Mouse (Mus musculus): ENCODE measurements around the gene Pard3b. TPM values are rescaled to one million over a fixed set of nuclear protein-coding genes. Genes with fewer than 3 reads are reported as not detected.

Pard3b gene
- polyA plus RNA-seq, 1 experiment = 0.42 TPM

- Histone ChIP-seq H3K4me1 (ENCODE audit: control insufficient read depth, insufficient read depth, low read length) (no peaks in the 10 kb centered on the region), H3K27ac (ENCODE audit: insufficient read depth, low read length) (no peak overlapping the region), H3K4me3 (ENCODE audit: low read depth, low read length) (no peak overlapping the region), H3K9me3 (replicated peaks; ENCODE audit: control insufficient read depth, insufficient read depth, low read length, poor library complexity, severe bottlenecking) (no peaks in the 10 kb centered on the region), H3K9ac (ENCODE audit: low read depth, poor library complexity, severe bottlenecking) (no peak overlapping the region), H3K36me3 (ENCODE audit: control insufficient read depth, insufficient read depth, low read length, poor library complexity, severe bottlenecking) (no peaks in the 10 kb centered on the region), H3K27me3 (ENCODE audit: control insufficient read depth, insufficient read depth, low read length, poor library complexity, severe bottlenecking) (no peaks in the 10 kb centered on the region)
- no peak for TF ChIP-seq POLR2A (IDR thresholded peaks at IDR 0.05; ENCODE audit: insufficient read depth, low read length)
- no peak for TF ChIP-seq EP300 (IDR thresholded peaks at IDR 0.05; ENCODE audit: insufficient read depth, low read depth, low read length)
- no peak for TF ChIP-seq CTCF (IDR thresholded peaks at IDR 0.05; ENCODE audit: low read depth, low read length)
Observed at GRCm38 (mm10) chr1:61685221-61685814, 46.7 kb downstream of the Pard3b start.

DNA sequence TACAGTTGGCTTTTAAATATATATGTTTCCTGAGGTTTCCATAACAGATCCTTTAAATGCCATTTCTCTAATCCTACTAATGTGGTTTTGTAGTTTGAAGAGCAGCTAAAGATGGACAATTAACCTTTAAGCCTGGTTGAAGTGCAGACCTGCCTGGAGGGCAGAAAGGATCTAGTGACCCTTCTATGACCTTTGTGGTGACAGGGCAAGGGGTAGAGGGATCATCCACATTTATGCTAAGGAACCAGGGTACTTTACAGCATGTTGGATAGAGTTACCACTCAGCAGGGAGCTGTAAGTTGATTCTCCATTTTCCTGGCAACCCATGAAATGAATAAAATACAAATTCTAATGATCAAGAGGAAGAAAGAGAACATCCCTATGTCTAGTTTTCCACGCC is 47.3 kb downstream of the Pard3b start:
- TF ChIP-seq POLR2A (IDR thresholded peaks at IDR 0.05; ENCODE audit: insufficient read depth, low read length) (no peak), EP300 (IDR thresholded peaks at IDR 0.05; ENCODE audit: insufficient read depth, low read depth, low read length) (no peak)
- Histone ChIP-seq H3K27ac (ENCODE audit: insufficient read depth, low read length) (no peak overlapping the region), H3K4me1 (ENCODE audit: control insufficient read depth, insufficient read depth, low read length) (no peaks in the 10 kb centered on the region), H3K27me3 (ENCODE audit: control insufficient read depth, insufficient read depth, low read length, poor library complexity, severe bottlenecking) (no peaks in the 10 kb centered on the region), H3K9me3 (replicated peaks; ENCODE audit: control insufficient read depth, insufficient read depth, low read length, poor library complexity, severe bottlenecking) (no peaks in the 10 kb centered on the region), H3K36me3 (ENCODE audit: control insufficient read depth, insufficient read depth, low read length, poor library complexity, severe bottlenecking) (no peaks in the 10 kb centered on the region), H3K4me3 (ENCODE audit: low read depth, low read length) (no peak overlapping the region), H3K9ac (ENCODE audit: low read depth, poor library complexity, severe bottlenecking) (no peak overlapping the region)

DNA sequence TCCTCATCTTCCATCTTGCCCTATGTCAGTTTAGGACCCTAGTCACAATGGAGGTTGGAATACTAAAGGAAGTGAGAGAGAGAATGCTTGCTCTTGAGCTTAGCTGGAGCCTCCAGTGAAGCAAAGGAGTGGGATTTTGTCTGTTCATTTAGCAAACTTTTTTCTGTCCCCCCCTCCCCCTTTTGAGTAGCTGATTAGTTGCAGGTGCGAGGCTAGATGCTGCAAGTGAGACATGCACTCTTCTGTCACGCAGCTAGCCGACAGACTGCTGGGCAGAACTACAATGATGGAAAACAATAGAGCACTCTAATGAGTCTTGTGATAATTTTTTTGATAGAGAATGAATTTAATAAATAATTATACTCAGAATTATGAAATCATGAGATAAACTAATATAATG is 49.7 kb downstream of the Pard3b start:
- Histone ChIP-seq H3K4me3 (ENCODE audit: low read depth, low read length) (no peak overlapping the region), H3K4me1 (ENCODE audit: control insufficient read depth, insufficient read depth, low read length) (no peaks in the 10 kb centered on the region), H3K27ac (ENCODE audit: insufficient read depth, low read length) (no peak overlapping the region), H3K9me3 (replicated peaks; ENCODE audit: control insufficient read depth, insufficient read depth, low read length, poor library complexity, severe bottlenecking) (no peaks in the 10 kb centered on the region), H3K36me3 (ENCODE audit: control insufficient read depth, insufficient read depth, low read length, poor library complexity, severe bottlenecking) (no peaks in the 10 kb centered on the region), H3K27me3 (ENCODE audit: control insufficient read depth, insufficient read depth, low read length, poor library complexity, severe bottlenecking) (no peaks in the 10 kb centered on the region), H3K9ac (ENCODE audit: low read depth, poor library complexity, severe bottlenecking) (no peak overlapping the region)
- no peak for TF ChIP-seq POLR2A (IDR thresholded peaks at IDR 0.05; ENCODE audit: insufficient read depth, low read length)
- TF ChIP-seq CTCF (IDR thresholded peaks at IDR 0.05; ENCODE audit: low read depth, low read length) = no peak
- no peak for TF ChIP-seq EP300 (IDR thresholded peaks at IDR 0.05; ENCODE audit: insufficient read depth, low read depth, low read length)

DNA sequence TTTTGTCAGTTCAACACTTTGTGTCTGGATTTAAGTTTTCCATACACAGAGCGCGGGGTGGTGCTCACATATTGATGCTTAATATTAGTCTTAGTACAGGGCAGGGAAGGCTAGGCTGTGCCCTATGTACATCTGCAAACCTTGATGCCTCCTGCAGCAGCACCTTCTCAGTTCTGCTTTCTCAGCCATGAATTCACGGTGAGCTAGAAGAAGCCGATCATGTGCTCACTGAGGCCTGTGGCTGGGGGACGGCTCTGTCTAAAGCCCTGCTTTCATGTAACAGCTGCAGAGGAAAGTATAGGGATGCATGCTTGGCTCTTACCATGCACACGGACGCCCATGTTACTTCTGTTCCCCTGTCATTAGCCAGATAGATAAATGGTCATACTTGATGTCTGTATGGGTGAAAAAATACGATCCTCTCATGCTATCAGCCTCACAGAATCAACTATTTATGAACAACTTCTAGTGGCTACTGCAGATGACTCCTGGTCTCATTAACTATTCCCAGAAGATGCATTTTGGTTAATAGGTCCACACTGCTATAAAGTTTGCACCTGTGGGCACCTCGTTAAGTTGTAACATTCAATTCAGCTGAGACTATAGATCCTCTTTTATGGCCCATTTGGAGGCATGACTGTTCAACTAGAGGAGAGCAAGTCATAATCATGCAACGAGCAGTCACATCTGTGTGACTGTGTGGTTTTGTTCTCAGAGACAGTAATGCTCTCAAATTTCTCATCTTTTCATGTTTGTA is 60.0 kb downstream of the Pard3b start:
- H3K27ac ChIP-seq (ENCODE audit: insufficient read depth, low read length) = no peak overlapping the region
- TF ChIP-seq CTCF (IDR thresholded peaks at IDR 0.05; ENCODE audit: low read depth, low read length) = no peak
- TF ChIP-seq POLR2A (IDR thresholded peaks at IDR 0.05; ENCODE audit: insufficient read depth, low read length) = no peak
- no peak for TF ChIP-seq EP300 (IDR thresholded peaks at IDR 0.05; ENCODE audit: insufficient read depth, low read depth, low read length)
- H3K9ac ChIP-seq (ENCODE audit: low read depth, poor library complexity, severe bottlenecking) = no peak overlapping the region
- H3K4me3 ChIP-seq (ENCODE audit: low read depth, low read length) = no peak overlapping the region
- H3K9me3 ChIP-seq (replicated peaks; ENCODE audit: control insufficient read depth, insufficient read depth, low read length, poor library complexity, severe bottlenecking) = no peaks in the 10 kb centered on the region
- H3K36me3 ChIP-seq (ENCODE audit: control insufficient read depth, insufficient read depth, low read length, poor library complexity, severe bottlenecking) = no peaks in the 10 kb centered on the region
- no peaks in the 10 kb centered on the region for H3K4me1 ChIP-seq (ENCODE audit: control insufficient read depth, insufficient read depth, low read length)
- no peaks in the 10 kb centered on the region for H3K27me3 ChIP-seq (ENCODE audit: control insufficient read depth, insufficient read depth, low read length, poor library complexity, severe bottlenecking)

GRCm38 (mm10) chr1:61709812-61710211 is 71.2 kb downstream of the Pard3b start:
- Histone ChIP-seq H3K27ac (ENCODE audit: insufficient read depth, low read length) (no peak overlapping the region), H3K36me3 (ENCODE audit: control insufficient read depth, insufficient read depth, low read length, poor library complexity, severe bottlenecking) (no peaks in the 10 kb centered on the region), H3K9ac (ENCODE audit: low read depth, poor library complexity, severe bottlenecking) (no peak overlapping the region), H3K4me3 (ENCODE audit: low read depth, low read length) (no peak overlapping the region), H3K4me1 (ENCODE audit: control insufficient read depth, insufficient read depth, low read length) (no peaks in the 10 kb centered on the region), H3K9me3 (replicated peaks; ENCODE audit: control insufficient read depth, insufficient read depth, low read length, poor library complexity, severe bottlenecking) (no peaks in the 10 kb centered on the region), H3K27me3 (ENCODE audit: control insufficient read depth, insufficient read depth, low read length, poor library complexity, severe bottlenecking) (no peaks in the 10 kb centered on the region)
- TF ChIP-seq POLR2A (IDR thresholded peaks at IDR 0.05; ENCODE audit: insufficient read depth, low read length) = no peak
- TF ChIP-seq CTCF (IDR thresholded peaks at IDR 0.05; ENCODE audit: low read depth, low read length) = no peak
- no peak for TF ChIP-seq EP300 (IDR thresholded peaks at IDR 0.05; ENCODE audit: insufficient read depth, low read depth, low read length)

- Histone ChIP-seq H3K27ac (ENCODE audit: insufficient read depth, low read length) (no peak overlapping the region), H3K36me3 (ENCODE audit: control insufficient read depth, insufficient read depth, low read length, poor library complexity, severe bottlenecking) (no peaks in the 10 kb centered on the region), H3K9me3 (replicated peaks; ENCODE audit: control insufficient read depth, insufficient read depth, low read length, poor library complexity, severe bottlenecking) (no peaks in the 10 kb centered on the region), H3K4me1 (ENCODE audit: control insufficient read depth, insufficient read depth, low read length) (no peaks in the 10 kb centered on the region), H3K9ac (ENCODE audit: low read depth, poor library complexity, severe bottlenecking) (no peak overlapping the region), H3K4me3 (ENCODE audit: low read depth, low read length) (no peak overlapping the region), H3K27me3 (ENCODE audit: control insufficient read depth, insufficient read depth, low read length, poor library complexity, severe bottlenecking) (no peaks in the 10 kb centered on the region)
- TF ChIP-seq EP300 (IDR thresholded peaks at IDR 0.05; ENCODE audit: insufficient read depth, low read depth, low read length) (no peak), POLR2A (IDR thresholded peaks at IDR 0.05; ENCODE audit: insufficient read depth, low read length) (no peak), CTCF (IDR thresholded peaks at IDR 0.05; ENCODE audit: low read depth, low read length) (no peak)
Observed at GRCm38 (mm10) chr1:61711523-61711922, 72.9 kb downstream of the Pard3b start.

Measured in ES-Bruce4 (cell line).